Mouse (Mus musculus): ENCODE measurements around the gene Gins1. TPM values are rescaled to one million over a fixed set of nuclear protein-coding genes. Genes with fewer than 3 reads are reported as not detected.
"Not testable (repeated sequence)": the region's sequence is repeated elsewhere in the genome, so short reads cannot be mapped to it uniquely, and the experiment has no call there.

Gene Gins1
- polyA plus RNA-seq, 1 experiment from 2014 or later = 41.4 TPM

DNA sequence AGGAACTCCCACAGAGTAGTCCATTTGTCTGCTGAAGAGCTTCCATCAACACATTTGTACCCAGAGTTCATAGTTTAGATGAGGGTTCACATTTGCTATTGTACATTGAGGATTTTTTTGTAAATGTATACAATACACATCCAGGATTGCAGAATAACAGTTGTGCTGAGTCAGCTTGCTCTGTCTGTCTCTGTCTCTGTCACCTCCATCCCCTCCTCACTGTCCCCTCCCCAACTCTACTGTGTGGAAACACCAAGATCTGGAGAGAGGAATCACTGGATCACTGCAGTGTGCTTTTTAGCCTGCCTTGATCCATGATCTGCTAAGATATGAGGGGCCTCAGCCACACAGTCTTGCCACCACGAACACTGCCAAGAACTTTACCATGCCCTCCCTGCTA, 19.4 kb upstream of the Gins1 start:
- Histone ChIP-seq H3K9ac (no peak overlapping the region), H3K4me1 (0 out of 2 replicates have a peak, but pooled peaks cover 3% of the 10 kb centered on the region), H3K27me3 (no peaks in the 10 kb centered on the region), H3K4me3 (no peak overlapping the region), H3K4me2 (no peak overlapping the region), H3K27ac (no peak overlapping the region), H3K36me3 (no peaks in the 10 kb centered on the region), H3K9me3 (no peaks in the 10 kb centered on the region)
- peak; percentile 69; the same call in 1 of the 2 replicates for ATAC-seq (ENCODE audit: borderline replicate concordance, extremely low read depth, low FRiP score, low TSS enrichment)
- 41% methylated on average over 1 of the region's 1 CpGs for WGBS

DNA sequence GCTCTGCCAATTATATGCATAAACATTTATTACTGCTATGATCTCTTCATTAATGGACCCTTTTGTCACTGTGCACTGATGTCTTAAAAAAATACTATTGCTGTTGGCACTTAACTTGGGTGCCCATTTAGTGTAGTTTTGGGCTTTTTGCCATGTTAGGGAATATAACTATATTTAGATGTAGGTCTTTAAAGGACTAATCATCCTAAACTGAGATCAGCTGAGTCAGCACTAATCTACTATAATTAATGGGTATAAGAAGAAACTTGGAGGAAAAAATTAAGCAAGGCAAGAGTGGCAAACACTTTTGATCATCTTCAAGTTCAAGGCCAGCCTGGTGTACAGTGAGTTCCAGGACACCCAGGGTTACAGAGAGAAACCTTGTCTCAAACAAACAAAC, 18.9 kb upstream of the Gins1 start:
- Histone ChIP-seq H3K4me1 (0 out of 2 replicates have a peak, but pooled peaks cover 3% of the 10 kb centered on the region), H3K36me3 (no peaks in the 10 kb centered on the region), H3K27me3 (no peaks in the 10 kb centered on the region), H3K4me2 (no peak overlapping the region), H3K4me3 (no peak overlapping the region), H3K9ac (no peak overlapping the region), H3K27ac (no peak overlapping the region), H3K9me3 (no peaks in the 10 kb centered on the region)
- ATAC-seq (ENCODE audit: borderline replicate concordance, extremely low read depth, low FRiP score, low TSS enrichment) = no peak

DNA sequence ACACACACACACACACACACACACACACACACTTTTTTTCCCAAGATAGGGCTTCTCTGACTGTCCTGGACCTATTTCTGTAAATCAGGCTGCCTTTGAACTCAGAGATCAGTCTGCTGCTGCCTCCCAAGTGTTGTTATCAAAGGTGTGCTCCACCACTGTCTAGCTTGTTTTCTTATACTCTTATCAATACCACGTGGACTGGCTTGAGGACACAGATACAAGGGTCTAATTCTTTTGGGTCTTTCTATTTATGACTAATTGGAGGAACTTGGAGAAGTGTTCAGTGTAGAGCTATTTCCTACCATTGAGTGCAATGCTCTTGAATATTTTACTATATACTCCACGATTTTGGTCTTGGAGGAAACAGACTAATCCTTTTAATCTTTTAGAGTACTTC, 17.8 kb upstream of the Gins1 start:
- H3K4me1 ChIP-seq = 0 out of 2 replicates have a peak, but pooled peaks cover 3% of the 10 kb centered on the region
- H3K27me3 ChIP-seq = no peaks in the 10 kb centered on the region
- H3K36me3 ChIP-seq = no peaks in the 10 kb centered on the region
- 47% methylated on average over 2 of the region's 2 CpGs for WGBS
- H3K27ac ChIP-seq = no peak overlapping the region
- H3K9ac ChIP-seq = no peak overlapping the region
- H3K9me3 ChIP-seq = no peaks in the 10 kb centered on the region
- ATAC-seq (ENCODE audit: borderline replicate concordance, extremely low read depth, low FRiP score, low TSS enrichment) = no peak
- no peak overlapping the region for H3K4me3 ChIP-seq
- no peak overlapping the region for H3K4me2 ChIP-seq

DNA sequence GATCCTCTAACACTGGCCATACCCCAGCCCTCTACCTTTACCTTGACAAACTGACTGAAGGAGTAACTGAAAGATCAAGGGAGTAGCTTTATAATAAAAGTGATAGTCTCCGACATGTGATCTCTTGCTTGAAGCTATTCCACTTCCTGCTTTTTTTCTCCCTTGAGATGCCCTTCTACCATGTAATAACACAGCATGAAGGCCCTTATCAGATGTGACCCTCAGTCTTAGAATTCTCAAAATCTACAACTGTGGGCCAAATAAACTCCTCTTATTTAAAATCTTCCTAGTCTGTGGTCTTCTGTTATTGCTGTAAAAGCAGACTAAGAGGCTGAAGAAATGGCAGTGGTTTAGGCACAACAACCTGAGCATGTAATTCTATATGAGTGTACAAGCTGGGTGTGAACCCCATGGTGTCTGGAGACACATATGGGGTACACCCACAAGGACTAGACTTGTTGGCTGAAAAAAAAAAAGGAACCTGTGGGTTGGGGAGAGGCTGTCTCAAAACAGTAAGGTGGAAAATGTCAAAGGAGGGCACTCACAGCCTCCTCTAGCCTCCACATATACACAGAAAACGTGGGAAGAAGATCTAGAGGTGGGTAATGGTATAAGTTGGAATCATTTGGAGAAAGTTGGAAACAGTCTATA, 10.5 kb upstream of the Gins1 start:
- no peak overlapping the region for H3K9ac ChIP-seq
- no peak overlapping the region for H3K27ac ChIP-seq
- 92% methylated on average over 2 of the region's 2 CpGs for WGBS
- no peaks in the 10 kb centered on the region for H3K4me1 ChIP-seq
- H3K4me2 ChIP-seq = no peak overlapping the region
- no peaks in the 10 kb centered on the region for H3K9me3 ChIP-seq
- ATAC-seq (ENCODE audit: borderline replicate concordance, extremely low read depth, low FRiP score, low TSS enrichment) = no peak
- H3K36me3 ChIP-seq = no peaks in the 10 kb centered on the region
- H3K4me3 ChIP-seq = no peak overlapping the region
- no peaks in the 10 kb centered on the region for H3K27me3 ChIP-seq

DNA sequence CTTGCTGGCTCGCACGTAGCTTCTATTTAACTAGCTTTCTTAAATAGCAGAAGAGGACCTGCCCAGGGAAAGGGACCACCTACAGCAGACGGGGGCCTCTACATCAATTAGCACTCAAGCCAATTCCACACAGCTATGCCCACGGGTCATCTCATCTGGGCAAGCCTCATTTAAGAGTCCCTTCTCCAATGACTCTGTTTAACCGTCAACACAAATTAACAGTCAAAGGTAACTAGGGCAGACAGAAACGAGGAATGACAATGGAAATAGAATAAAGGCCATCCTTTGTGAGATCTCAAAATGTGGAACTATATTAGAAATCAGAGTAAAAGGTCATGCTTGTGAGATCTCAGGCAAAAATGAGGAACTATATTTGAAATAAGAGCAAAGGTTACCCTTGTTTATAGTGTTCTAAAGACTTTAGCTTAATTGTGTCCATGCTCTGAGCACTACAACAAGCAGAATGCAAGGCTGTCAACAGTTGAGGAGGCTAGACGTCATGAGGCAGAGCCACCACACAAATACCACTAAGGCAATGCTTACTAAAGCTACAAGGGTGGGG, 9.4 kb upstream of the Gins1 start:
- Histone ChIP-seq H3K9me3 (no peaks in the 10 kb centered on the region), H3K4me1 (no peaks in the 10 kb centered on the region), H3K9ac (no peak overlapping the region), H3K4me2 (no peak overlapping the region), H3K36me3 (no peaks in the 10 kb centered on the region), H3K27ac (no peak overlapping the region), H3K27me3 (no peaks in the 10 kb centered on the region), H3K4me3 (no peak overlapping the region)
- no peak for ATAC-seq (ENCODE audit: borderline replicate concordance, extremely low read depth, low FRiP score, low TSS enrichment)
- 72% methylated on average over 7 of the region's 7 CpGs for WGBS

DNA sequence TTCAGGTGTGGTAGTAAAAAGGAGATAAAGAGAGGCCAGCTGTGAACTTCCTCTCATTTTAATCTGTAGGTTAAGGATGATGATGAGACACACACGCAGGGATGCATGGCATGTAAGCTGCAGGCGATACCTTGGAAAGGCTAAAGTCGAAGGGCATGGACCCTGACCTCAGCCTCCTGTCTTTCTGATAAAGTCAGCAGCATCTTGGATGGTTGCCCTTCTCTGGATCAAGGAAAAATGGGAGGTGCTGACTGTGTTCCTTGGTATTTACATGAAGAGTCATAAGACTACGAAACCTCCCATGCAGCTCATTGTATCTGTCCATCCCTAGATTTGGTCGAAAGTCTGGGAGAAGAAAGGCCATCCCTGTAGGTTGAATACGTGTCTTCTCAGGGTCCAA, 4.9 kb upstream of the Gins1 start:
- Histone ChIP-seq H3K27me3 (no peaks in the 10 kb centered on the region), H3K9ac (no peak overlapping the region), H3K9me3 (no peaks in the 10 kb centered on the region), H3K27ac (no peak overlapping the region), H3K4me3 (no peak overlapping the region), H3K36me3 (no peaks in the 10 kb centered on the region), H3K4me1 (peaks cover 10% of the 10 kb centered on the region), H3K4me2 (no peak overlapping the region)
- 85% methylated on average over 6 of the region's 6 CpGs for WGBS
- no peak for ATAC-seq (ENCODE audit: borderline replicate concordance, extremely low read depth, low FRiP score, low TSS enrichment)

DNA sequence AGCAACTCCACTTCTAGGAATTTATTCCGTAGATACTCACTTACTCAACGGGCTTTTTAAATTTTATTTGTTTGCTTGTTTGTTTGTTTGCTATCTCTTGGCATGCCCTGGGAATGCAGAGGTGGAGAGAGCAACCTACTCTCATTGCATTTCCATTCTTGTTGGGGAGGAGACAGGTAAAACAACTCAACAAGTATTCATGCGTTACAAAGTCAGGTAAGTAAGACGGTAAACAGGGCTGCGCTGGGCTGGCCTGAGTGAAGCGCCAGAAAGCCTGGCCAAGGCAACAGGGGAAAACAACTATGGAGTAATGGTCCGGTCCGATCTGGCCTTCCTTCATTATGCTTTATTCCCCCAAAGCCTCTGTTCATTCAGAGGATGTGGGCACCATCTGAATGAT, 2.9 kb upstream of the Gins1 start:
- Histone ChIP-seq H3K36me3 (no peaks in the 10 kb centered on the region), H3K9ac (no peak overlapping the region), H3K4me3 (no peak overlapping the region), H3K27me3 (no peaks in the 10 kb centered on the region), H3K9me3 (no peaks in the 10 kb centered on the region), H3K4me2 (no peak overlapping the region), H3K4me1 (peaks cover 10% of the 10 kb centered on the region), H3K27ac (no peak overlapping the region)
- ATAC-seq (ENCODE audit: borderline replicate concordance, extremely low read depth, low FRiP score, low TSS enrichment) = no peak
- 81% methylated on average over 8 of the region's 8 CpGs for WGBS

DNA sequence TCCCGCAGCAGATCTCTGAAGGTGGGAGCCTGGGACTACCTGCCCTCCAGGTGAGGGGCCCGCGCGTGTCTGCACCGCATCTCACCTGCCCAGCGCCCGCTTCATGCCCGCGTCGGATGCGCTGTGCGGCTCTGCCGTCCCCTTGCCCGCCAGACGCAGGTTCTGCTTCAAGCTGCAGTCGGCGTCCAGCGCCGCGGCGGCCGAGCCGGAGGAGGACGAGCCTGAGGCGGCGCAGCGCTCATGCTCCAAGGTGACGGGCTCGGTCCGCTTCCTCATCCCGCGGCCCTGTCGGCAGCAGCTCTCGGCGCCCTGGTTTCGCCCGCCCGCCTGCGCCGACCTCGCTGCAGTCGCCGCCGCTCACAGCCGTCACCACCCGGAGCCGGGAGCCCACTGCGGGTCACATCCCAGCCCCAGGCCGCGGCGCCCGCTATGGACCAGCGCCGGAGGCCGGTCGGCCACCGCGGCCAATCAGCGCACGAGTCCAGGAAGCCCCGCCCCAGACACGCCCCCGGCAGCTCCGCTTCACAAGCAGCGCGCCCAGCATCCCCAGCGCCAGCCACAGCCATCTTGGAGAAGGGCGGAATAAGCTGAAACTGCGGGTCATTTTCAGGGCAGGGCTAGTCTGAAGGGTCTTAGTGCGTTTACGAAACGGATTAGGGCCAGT, 796 bp upstream of the Gins1 start, which contains the start of gene Abhd12:
Gene Abhd12, minus strand, starts transcription at position 470 of the 664 bp plus-strand sequence.
- Histone ChIP-seq H3K4me3 (peak within 1 kb of the TSS; percentile 70), H3K4me1 (peaks cover 10% of the 10 kb centered on the region), H3K9me3 (no peaks in the 10 kb centered on the region), H3K27me3 (no peaks in the 10 kb centered on the region), H3K27ac (peak within 1 kb of the TSS; percentile 84), H3K4me2 (peak within 1 kb of the TSS; percentile 83), H3K9ac (peak within 1 kb of the TSS; percentile 75), H3K36me3 (no peaks in the 10 kb centered on the region)
- under 1% methylated on average over 60 of the region's 72 CpGs for WGBS
- ATAC-seq (ENCODE audit: borderline replicate concordance, extremely low read depth, low FRiP score, low TSS enrichment) = peak; percentile 99

DNA sequence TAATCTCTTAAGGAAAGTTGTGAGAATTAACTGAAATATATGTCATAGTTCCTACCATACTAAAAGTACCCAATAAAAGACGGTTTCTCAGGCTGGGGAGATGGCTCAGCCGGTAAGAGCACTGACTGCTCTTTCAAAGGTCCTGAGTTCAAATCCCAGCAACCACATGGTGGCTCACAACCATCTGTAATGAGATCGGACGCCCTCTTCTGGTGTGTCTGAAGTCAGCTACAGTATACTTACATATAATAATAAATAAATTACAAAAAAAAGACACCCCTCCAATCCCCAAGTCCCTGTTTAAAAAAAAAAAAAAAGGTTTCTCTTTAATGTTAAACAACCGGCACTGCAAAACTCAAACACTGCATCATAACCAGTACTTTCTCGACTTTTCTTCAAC, 3.7 kb downstream of the Gins1 start:
- H3K4me1 ChIP-seq; H3K27me3 ChIP-seq; H3K9me3 ChIP-seq; H3K36me3 ChIP-seq; ATAC-seq (ENCODE audit: borderline replicate concordance, extremely low read depth, low FRiP score, low TSS enrichment); H3K9ac ChIP-seq; H3K27ac ChIP-seq: not testable (repeated sequence)
- WGBS = 44% methylated on average over 6 of the region's 6 CpGs
- H3K4me2 ChIP-seq = peak overlapping the region; percentile 70
- peak overlapping the region; percentile 68 for H3K4me3 ChIP-seq

DNA sequence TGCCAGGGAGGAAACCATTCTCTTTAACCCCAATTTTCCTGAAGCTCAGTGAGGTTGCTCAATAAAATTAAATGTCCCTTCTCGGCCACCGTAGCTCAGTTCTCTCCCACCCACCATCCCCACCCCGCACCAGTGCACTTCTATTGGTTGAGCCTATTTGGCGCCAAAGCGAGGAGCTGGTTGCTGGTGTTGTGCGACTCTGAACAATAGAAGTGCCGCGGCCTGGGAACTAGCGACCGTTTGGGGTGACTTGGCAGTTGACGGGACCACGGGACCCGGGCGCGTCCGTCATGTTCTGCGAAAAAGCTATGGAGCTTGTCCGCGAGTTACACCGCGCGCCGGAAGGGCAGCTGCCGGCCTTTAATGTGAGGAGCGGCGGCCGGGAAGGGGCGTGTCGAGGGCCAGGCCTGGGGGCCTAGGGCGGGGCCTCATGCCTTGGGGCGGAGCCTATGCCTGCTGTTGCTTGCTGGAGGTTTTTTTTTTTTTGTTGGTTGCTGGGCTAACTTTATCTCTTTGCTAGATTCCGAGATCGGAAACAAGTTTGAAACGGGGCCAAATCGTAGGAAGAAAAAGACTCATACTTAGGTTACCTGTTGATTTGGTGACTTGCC, 4.3 kb downstream of the Gins1 start:
- ATAC-seq (ENCODE audit: borderline replicate concordance, extremely low read depth, low FRiP score, low TSS enrichment) = peak; percentile 95
- H3K4me3 ChIP-seq = peak overlapping the region; percentile 68
- under 1% methylated on average over 35 of the region's 35 CpGs for WGBS

DNA sequence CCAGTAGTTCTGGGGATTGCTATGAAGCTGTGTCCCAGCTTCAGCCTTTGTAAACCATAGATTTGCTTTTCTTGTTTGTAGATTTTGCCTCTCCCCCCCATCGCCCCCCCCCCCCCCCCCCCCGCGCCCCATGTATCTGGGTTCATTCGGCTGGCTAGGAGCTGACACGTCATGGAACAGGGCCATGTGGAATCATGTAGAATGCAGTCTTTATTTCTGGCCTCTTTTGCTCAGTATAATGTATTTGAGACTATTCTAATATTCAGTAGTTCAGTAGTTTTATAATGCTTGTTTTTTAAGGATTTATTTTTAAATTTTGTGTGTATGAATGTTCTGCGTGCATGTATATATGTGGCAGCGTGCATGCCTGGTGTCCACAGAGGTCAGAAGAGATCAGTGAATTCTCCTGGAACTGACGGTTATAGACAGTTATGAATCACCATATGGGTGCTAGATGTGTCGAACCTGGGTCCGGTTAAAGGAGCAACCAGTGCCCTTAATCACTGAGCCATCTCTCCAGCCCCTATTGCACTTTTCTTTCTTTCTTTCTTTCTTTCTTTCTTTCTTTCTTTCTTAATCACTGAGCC, 5.2 kb downstream of the Gins1 start:
- no peak overlapping the region for H3K27ac ChIP-seq
- no peak for ATAC-seq (ENCODE audit: borderline replicate concordance, extremely low read depth, low FRiP score, low TSS enrichment)

More for the DNA sequence above, 4.3 kb downstream of the Gins1 start:
- Histone ChIP-seq H3K9me3 (no peaks in the 10 kb centered on the region), H3K27me3 (no peaks in the 10 kb centered on the region), H3K36me3 (no peaks in the 10 kb centered on the region), H3K27ac (peak overlapping the region; percentile 93), H3K9ac (peak overlapping the region; percentile 67), H3K4me1 (no peaks in the 10 kb centered on the region), H3K4me2 (peak overlapping the region; percentile 70)

More for the DNA sequence above, 5.2 kb downstream of the Gins1 start:
- WGBS = 23% methylated on average over 10 of the region's 10 CpGs
- peak overlapping the region; percentile 70 for H3K4me2 ChIP-seq
- no peaks in the 10 kb centered on the region for H3K36me3 ChIP-seq
- no peaks in the 10 kb centered on the region for H3K27me3 ChIP-seq
- no peaks in the 10 kb centered on the region for H3K9me3 ChIP-seq
- peak overlapping the region; percentile 67 for H3K9ac ChIP-seq
- H3K4me1 ChIP-seq = no peaks in the 10 kb centered on the region
- H3K4me3 ChIP-seq = peak overlapping the region; percentile 68

All from lung, embryonic 15.5 days (tissue).